Mouse (Mus musculus) layer of hippocampus, postnatal 36 days (tissue): ENCODE measurements around the gene Mrpl41. TPM values are rescaled to one million over a fixed set of nuclear protein-coding genes. Genes with fewer than 3 reads are reported as not detected.

ENCODE experiments used
- DNase-seq, 2 experiments: peaks; one replicate each; pipeline ENCODE4 v3.0.0; 2022
- microRNA-seq, 2 experiments: library from miRNA; unstranded; fragments of <30 nt; microRNA quantifications; one replicate each; pipeline ENCODE4 v1.2.0; 2021
- total RNA-seq, 2 experiments: library from RNA; stranded (reverse); gene quantifications; 2 replicates each; pipeline ENCODE4 v1.2.3; 2021

The Mrpl41 gene
- total RNA-seq, 2 experiments from 2014 or later, result 78.2 to 92.1 TPM

- peak; percentile 68 to 71 for DNase-seq
Measured at GRCm38 (mm10) chr2:24935057-24935796, 39.7 kb downstream of the Mrpl41 start, which contains the start of gene Arrdc1. Arrdc1 (minus strand) TSS chr2:24935252.

DNA sequence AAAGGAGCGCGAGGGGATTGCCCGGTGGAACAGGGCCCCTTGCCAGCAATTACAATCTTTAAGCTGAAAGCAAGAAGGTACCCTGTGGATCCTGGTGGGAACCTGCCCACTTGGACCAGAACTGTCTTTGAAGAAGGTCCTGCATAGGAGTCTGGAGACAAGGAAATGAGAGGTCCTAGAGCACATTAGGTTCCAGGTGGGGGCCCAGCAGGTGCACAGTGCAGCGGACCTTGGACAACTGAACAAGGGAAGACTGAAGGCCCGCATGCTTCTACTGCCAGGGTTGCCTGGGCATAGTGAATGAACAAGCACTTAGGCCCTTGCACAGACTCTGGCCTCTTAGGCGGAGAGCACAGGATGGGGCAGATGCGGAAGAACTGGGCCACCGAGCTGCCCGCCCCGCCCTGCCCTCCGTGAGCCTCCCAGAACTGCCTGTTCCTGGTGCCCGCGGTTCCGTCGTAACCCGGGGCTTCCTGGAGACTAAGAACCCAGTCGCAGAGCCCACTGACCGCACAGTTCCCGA is 40.4 kb downstream of the Mrpl41 start:
- DNase-seq, result no peak

- DNase-seq, result no peak
Measured at GRCm38 (mm10) chr2:24929593-24929992, 45.3 kb downstream of the Mrpl41 start.

GRCm38 (mm10) chr2:24929119-24929518 is 45.8 kb downstream of the Mrpl41 start:
- DNase-seq, result no peak

GRCm38 (mm10) chr2:24927810-24928479 is 47.0 kb downstream of the Mrpl41 start:
- DNase-seq, result no peak

DNA sequence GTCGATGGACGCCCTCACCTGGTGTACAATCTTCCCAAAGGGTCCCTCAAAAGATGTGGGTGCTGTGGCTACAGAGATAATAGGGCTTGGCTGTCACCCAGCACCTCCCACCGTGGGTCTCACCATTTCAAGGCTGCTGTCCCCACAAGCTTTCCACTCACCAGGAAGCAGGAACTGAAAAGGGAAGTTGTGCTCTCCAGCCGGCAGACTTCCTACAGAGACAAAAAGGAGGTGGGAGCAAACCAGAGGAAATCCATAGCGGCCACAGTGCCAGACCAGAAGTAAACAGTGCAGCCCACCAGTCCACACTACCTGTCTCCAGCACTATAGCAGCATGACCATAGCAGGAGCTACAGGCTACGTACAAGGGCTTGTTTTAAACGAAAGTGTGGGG is 47.9 kb downstream of the Mrpl41 start:
- DNase-seq, result no peak

DNA sequence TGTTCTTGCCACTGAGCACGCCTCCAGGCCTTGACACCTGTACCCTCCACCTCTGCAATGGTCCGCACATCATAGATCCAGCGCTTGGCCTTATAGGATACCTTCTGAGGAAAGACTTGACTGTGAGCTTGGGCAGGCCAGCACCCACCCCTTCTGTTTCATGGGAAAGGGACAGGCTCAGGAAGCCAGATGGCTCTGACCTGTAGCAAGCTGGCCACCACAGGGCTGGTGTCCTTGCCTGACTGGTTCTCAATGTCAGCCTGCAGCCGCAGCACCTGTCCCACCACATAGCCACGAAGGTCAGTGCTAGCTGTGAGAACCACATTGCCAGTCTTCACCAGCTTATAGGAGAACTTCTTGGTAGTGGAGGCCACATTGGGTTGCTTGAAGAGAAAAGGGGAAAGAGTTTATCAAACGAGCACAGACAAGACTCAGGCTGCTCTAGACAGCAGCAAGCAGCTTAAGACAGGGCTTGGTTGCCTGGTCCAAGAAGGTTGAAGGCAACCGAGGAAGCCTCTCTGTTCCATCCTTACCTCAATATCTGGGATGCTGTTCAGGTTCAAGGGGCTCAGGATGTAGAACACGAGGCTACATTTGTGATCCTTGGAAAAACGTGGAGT is 48.4 kb downstream of the Mrpl41 start:
- DNase-seq, result no peak

DNA sequence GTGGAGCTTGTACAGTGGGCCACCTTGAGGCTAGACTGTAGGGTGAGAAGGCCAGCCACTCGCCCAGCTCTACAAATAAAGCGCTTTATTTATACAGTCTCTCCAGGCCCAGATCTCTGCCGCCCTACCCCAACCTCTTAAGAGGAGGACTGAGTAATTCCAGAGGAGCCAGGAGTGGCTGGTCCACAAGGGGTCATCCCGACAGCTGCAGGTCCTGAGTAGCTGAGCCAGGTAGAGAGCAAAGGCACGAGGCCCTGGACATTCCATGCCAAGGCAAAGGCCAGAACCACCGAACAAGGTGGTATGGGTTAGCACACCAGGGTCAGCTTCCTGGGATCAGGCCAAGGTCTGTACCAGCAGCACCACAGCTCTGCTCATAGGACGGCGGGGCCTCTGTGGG is 49.6 kb downstream of the Mrpl41 start:
- DNase-seq, result no peak

Small RNAs within 50 kb of the gene (microRNA-seq; reads per million reads assigned to microRNA genes)
- gene Gm22875, result 0 reads per million in 2 experiments

Other genes with a start within 250 kb of the Mrpl41 start
- gene Cacna1b, start 211.9 kb downstream of the Mrpl41 start, total RNA-seq, result 10 to 100 TPM; 71.3 to 77.8 TPM
- 10 to 100 TPM; 64.1 to 74.6 TPM for gene Ehmt1, start 55.5 kb downstream of the Mrpl41 start, total RNA-seq
- 10 to 100 TPM; 10.6 to 11.3 TPM for gene Arrdc1, start 39.8 kb downstream of the Mrpl41 start, total RNA-seq
- gene Zmynd19, start 25.3 kb downstream of the Mrpl41 start, total RNA-seq, result 10 to 100 TPM; 40.4 to 43.4 TPM
- gene Dph7, start 12.7 kb downstream of the Mrpl41 start, total RNA-seq, result 10 to 100 TPM; 32.5 to 34.4 TPM
- 10 to 100 TPM; 23.3 to 33.3 TPM for gene Pnpla7, start 935 bp upstream of the Mrpl41 start, total RNA-seq
- 100 to 1,000 TPM; 948 to 958 TPM for gene Nsmf, start 79.3 kb upstream of the Mrpl41 start, total RNA-seq
- not detected for gene Entpd8, start 105.2 kb upstream of the Mrpl41 start, total RNA-seq
- gene Noxa1, start 120.1 kb upstream of the Mrpl41 start, total RNA-seq, result not detected
- 10 to 100 TPM; 21.3 to 21.5 TPM for gene Nrarp, start 205.7 kb upstream of the Mrpl41 start, total RNA-seq
- 1 to 10 TPM; 1.3 to 1.8 TPM for gene Tor4a, start 221.8 kb upstream of the Mrpl41 start, total RNA-seq
- 10 to 100 TPM; 55.1 to 58.1 TPM for gene Nelfb, start 236.4 kb upstream of the Mrpl41 start, total RNA-seq
- gene Stpg3, start 239.5 kb upstream of the Mrpl41 start, total RNA-seq, result not detected
- not detected for gene Fam166a, start 243.6 kb upstream of the Mrpl41 start, total RNA-seq
- 100 to 1,000 TPM; 309 to 323 TPM for gene Tubb4b, start 249.6 kb upstream of the Mrpl41 start, total RNA-seq